Mouse (Mus musculus): ENCODE data around the gene 4931428L18Rik. TPM values are rescaled to one million over a fixed set of nuclear protein-coding genes. Genes with fewer than 3 reads are reported as not detected.
"Not testable (repeated sequence)": the region's sequence is repeated elsewhere in the genome, so short reads cannot be mapped to it uniquely, and the experiment has no call there.

Gene 4931428L18Rik
- polyA plus RNA-seq, 1 experiment, result 0.09 TPM

GRCm38 (mm10) chr1:31019283-31019682 lies 203.2 kb downstream of the 4931428L18Rik start:
- Histone ChIP-seq H3K79me3 (ENCODE audit: low read depth) (no peaks in the 10 kb centered on the region), H3K27me3 (ENCODE audit: control insufficient read depth, insufficient read depth, insufficient read length) (no peaks in the 10 kb centered on the region), H3K4me3 (ENCODE audit: insufficient read depth, poor library complexity, severe bottlenecking) (no peak overlapping the region), H3K79me2 (ENCODE audit: control insufficient read depth, insufficient read depth) (no peaks in the 10 kb centered on the region), H3K36me3 (ENCODE audit: control insufficient read depth, insufficient read depth) (no peaks in the 10 kb centered on the region), H3ac (ENCODE audit: control insufficient read depth, insufficient read length, low read depth) (no peak overlapping the region)
- no peak for TF ChIP-seq MYOG (IDR thresholded peaks at IDR 0.05; ENCODE audit: control insufficient read depth, extremely low read depth, insufficient read length)
- TF ChIP-seq FOSL1 (IDR thresholded peaks at IDR 0.05; ENCODE audit: insufficient read depth, low read length, poor library complexity, severe bottlenecking), result no peak
- no peak for TF ChIP-seq CTCF (IDR thresholded peaks at IDR 0.05; ENCODE audit: control insufficient read depth, insufficient read depth, insufficient read length)
- no peak for TF ChIP-seq CEBPB (IDR thresholded peaks at IDR 0.05; ENCODE audit: low read depth)
- TF ChIP-seq MAX (IDR thresholded peaks at IDR 0.05), result no peak
- TF ChIP-seq MYOD1 (IDR thresholded peaks at IDR 0.05; ENCODE audit: control insufficient read depth, insufficient read length, low read depth), result no peak
- TF ChIP-seq USF1 (IDR thresholded peaks at IDR 0.05; ENCODE audit: low read depth), result no peak

- Histone ChIP-seq H3K36me3 (ENCODE audit: control insufficient read depth, insufficient read depth) (no peaks in the 10 kb centered on the region), H3K27me3 (ENCODE audit: control insufficient read depth, insufficient read depth, insufficient read length) (no peaks in the 10 kb centered on the region), H3ac (ENCODE audit: control insufficient read depth, insufficient read length, low read depth) (no peak overlapping the region), H3K79me2 (ENCODE audit: control insufficient read depth, insufficient read depth) (no peaks in the 10 kb centered on the region), H3K79me3 (ENCODE audit: low read depth) (no peaks in the 10 kb centered on the region), H3K4me3 (ENCODE audit: insufficient read depth, poor library complexity, severe bottlenecking) (no peak overlapping the region)
- no peak for TF ChIP-seq USF1 (IDR thresholded peaks at IDR 0.05; ENCODE audit: low read depth)
- TF ChIP-seq MYOG (IDR thresholded peaks at IDR 0.05; ENCODE audit: control insufficient read depth, extremely low read depth, insufficient read length), result no peak
- no peak for TF ChIP-seq MAX (IDR thresholded peaks at IDR 0.05)
- no peak for TF ChIP-seq FOSL1 (IDR thresholded peaks at IDR 0.05; ENCODE audit: insufficient read depth, low read length, poor library complexity, severe bottlenecking)
- no peak for TF ChIP-seq CEBPB (IDR thresholded peaks at IDR 0.05; ENCODE audit: low read depth)
- TF ChIP-seq CTCF (IDR thresholded peaks at IDR 0.05; ENCODE audit: control insufficient read depth, insufficient read depth, insufficient read length), result no peak
- TF ChIP-seq MYOD1 (IDR thresholded peaks at IDR 0.05; ENCODE audit: control insufficient read depth, insufficient read length, low read depth), result no peak
Observed at GRCm38 (mm10) chr1:31017377-31017776, 205.1 kb downstream of the 4931428L18Rik start.

DNA sequence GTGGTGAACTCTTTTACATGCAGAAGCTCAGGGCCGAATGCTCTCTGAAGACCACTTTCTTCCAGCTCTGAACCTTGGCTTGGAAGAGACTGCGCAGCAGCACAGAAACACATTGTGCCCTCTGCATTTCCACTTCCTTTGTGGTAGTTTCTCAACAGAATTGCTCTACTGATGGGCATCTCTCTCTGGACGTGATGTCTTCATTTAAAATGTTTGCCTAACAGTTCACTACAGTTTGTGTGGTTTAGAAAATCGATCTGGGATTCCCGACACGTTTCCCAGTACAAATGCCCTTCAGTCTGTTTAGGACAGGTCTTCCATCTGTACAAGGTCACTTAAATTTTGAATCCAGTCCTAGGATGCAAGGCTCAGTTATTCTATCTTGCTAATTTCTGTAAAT lies 206.4 kb downstream of the 4931428L18Rik start:
- Histone ChIP-seq H3K79me2 (ENCODE audit: control insufficient read depth, insufficient read depth) (no peaks in the 10 kb centered on the region), H3K36me3 (ENCODE audit: control insufficient read depth, insufficient read depth) (no peaks in the 10 kb centered on the region), H3K79me3 (ENCODE audit: low read depth) (no peaks in the 10 kb centered on the region), H3ac (ENCODE audit: control insufficient read depth, insufficient read length, low read depth) (no peak overlapping the region), H3K27me3 (ENCODE audit: control insufficient read depth, insufficient read depth, insufficient read length) (no peaks in the 10 kb centered on the region), H3K4me3 (ENCODE audit: insufficient read depth, poor library complexity, severe bottlenecking) (no peak overlapping the region)
- TF ChIP-seq MYOD1 (IDR thresholded peaks at IDR 0.05; ENCODE audit: control insufficient read depth, insufficient read length, low read depth), result no peak
- no peak for TF ChIP-seq FOSL1 (IDR thresholded peaks at IDR 0.05; ENCODE audit: insufficient read depth, low read length, poor library complexity, severe bottlenecking)
- TF ChIP-seq MYOG (IDR thresholded peaks at IDR 0.05; ENCODE audit: control insufficient read depth, extremely low read depth, insufficient read length), result no peak
- no peak for TF ChIP-seq CTCF (IDR thresholded peaks at IDR 0.05; ENCODE audit: control insufficient read depth, insufficient read depth, insufficient read length)
- no peak for TF ChIP-seq USF1 (IDR thresholded peaks at IDR 0.05; ENCODE audit: low read depth)

- TF ChIP-seq FOSL1 (IDR thresholded peaks at IDR 0.05; ENCODE audit: insufficient read depth, low read length, poor library complexity, severe bottlenecking) (no peak), CEBPB (IDR thresholded peaks at IDR 0.05; ENCODE audit: low read depth) (no peak), MAX (IDR thresholded peaks at IDR 0.05) (no peak), USF1 (IDR thresholded peaks at IDR 0.05; ENCODE audit: low read depth) (no peak), MYOD1 (IDR thresholded peaks at IDR 0.05; ENCODE audit: control insufficient read depth, insufficient read length, low read depth) (no peak), MYOG (IDR thresholded peaks at IDR 0.05; ENCODE audit: control insufficient read depth, extremely low read depth, insufficient read length) (no peak), CTCF (IDR thresholded peaks at IDR 0.05; ENCODE audit: control insufficient read depth, insufficient read depth, insufficient read length) (no peak)
- Histone ChIP-seq H3K4me3 (ENCODE audit: insufficient read depth, poor library complexity, severe bottlenecking) (no peak overlapping the region), H3K27me3 (ENCODE audit: control insufficient read depth, insufficient read depth, insufficient read length) (no peaks in the 10 kb centered on the region), H3K79me2 (ENCODE audit: control insufficient read depth, insufficient read depth) (no peaks in the 10 kb centered on the region), H3ac (ENCODE audit: control insufficient read depth, insufficient read length, low read depth) (no peak overlapping the region), H3K79me3 (ENCODE audit: low read depth) (no peaks in the 10 kb centered on the region), H3K36me3 (ENCODE audit: control insufficient read depth, insufficient read depth) (no peaks in the 10 kb centered on the region)
Observed at GRCm38 (mm10) chr1:31015261-31015660, 207.2 kb downstream of the 4931428L18Rik start.

- H3K79me2 ChIP-seq (ENCODE audit: control insufficient read depth, insufficient read depth); H3ac ChIP-seq (ENCODE audit: control insufficient read depth, insufficient read length, low read depth); H3K27me3 ChIP-seq (ENCODE audit: control insufficient read depth, insufficient read depth, insufficient read length); H3K4me3 ChIP-seq (ENCODE audit: insufficient read depth, poor library complexity, severe bottlenecking); H3K36me3 ChIP-seq (ENCODE audit: control insufficient read depth, insufficient read depth); H3K79me3 ChIP-seq (ENCODE audit: low read depth): not testable (repeated sequence)
Observed at GRCm38 (mm10) chr1:30977868-30978267, 244.6 kb downstream of the 4931428L18Rik start, which contains the start of gene AC153137.1. AC153137.1 (minus strand) TSS chr1:30977968.

GRCm38 (mm10) chr1:30977239-30977638 lies 245.2 kb downstream of the 4931428L18Rik start:
- H3ac ChIP-seq (ENCODE audit: control insufficient read depth, insufficient read length, low read depth); H3K79me3 ChIP-seq (ENCODE audit: low read depth); H3K4me3 ChIP-seq (ENCODE audit: insufficient read depth, poor library complexity, severe bottlenecking); H3K36me3 ChIP-seq (ENCODE audit: control insufficient read depth, insufficient read depth); H3K79me2 ChIP-seq (ENCODE audit: control insufficient read depth, insufficient read depth); H3K27me3 ChIP-seq (ENCODE audit: control insufficient read depth, insufficient read depth, insufficient read length): not testable (repeated sequence)

Data from C2C12 (cell line).